Mouse (Mus musculus) induced T-regulatory cell, adult 2 months (primary cell): ENCODE data around the gene Npas2.

Source experiments
- DNase-seq: peaks from one replicate; pipeline ENCODE4 v3.0.0-alpha.2; 2012; ENCODE audit warnings: low read depth

Gene Npas2

GRCm38 (mm10) chr1:39192997-39193861 lies at the start of gene Npas2:
Npas2 (plus strand) TSS chr1:39193731.
- DNase-seq, result peak; percentile 46

- DNase-seq, result no peak
Observed at GRCm38 (mm10) chr1:39156778-39157177, 36.8 kb upstream of the Npas2 start.

GRCm38 (mm10) chr1:39160167-39160566 lies 33.4 kb upstream of the Npas2 start:
- DNase-seq, result no peak

GRCm38 (mm10) chr1:39163077-39163476 lies 30.5 kb upstream of the Npas2 start:
- no peak for DNase-seq

GRCm38 (mm10) chr1:39176690-39177089 lies 16.8 kb upstream of the Npas2 start:
- no peak for DNase-seq

GRCm38 (mm10) chr1:39177211-39177610 lies 16.3 kb upstream of the Npas2 start:
- DNase-seq, result no peak

GRCm38 (mm10) chr1:39179806-39180205 lies 13.7 kb upstream of the Npas2 start:
- no peak for DNase-seq

GRCm38 (mm10) chr1:39180517-39180916 lies 13.0 kb upstream of the Npas2 start:
- DNase-seq, result no peak

- DNase-seq, result no peak
Observed at GRCm38 (mm10) chr1:39181901-39182300, 11.6 kb upstream of the Npas2 start.

- DNase-seq, result no peak
Observed at GRCm38 (mm10) chr1:39185833-39186232, 7.7 kb upstream of the Npas2 start.

GRCm38 (mm10) chr1:39186711-39187437 lies 6.7 kb upstream of the Npas2 start:
- DNase-seq, result no peak

- DNase-seq, result no peak
Observed at GRCm38 (mm10) chr1:39191122-39191521, 2.4 kb upstream of the Npas2 start.

GRCm38 (mm10) chr1:39192460-39192996 lies 1.0 kb upstream of the Npas2 start:
- peak; percentile 52 for DNase-seq

GRCm38 (mm10) chr1:39193862-39194675 lies 538 bp downstream of the Npas2 start:
- peak; percentile 50 for DNase-seq

GRCm38 (mm10) chr1:39194959-39195358 lies 1.4 kb downstream of the Npas2 start:
- DNase-seq, result no peak

- no peak for DNase-seq
Observed at GRCm38 (mm10) chr1:39196126-39196525, 2.6 kb downstream of the Npas2 start.

GRCm38 (mm10) chr1:39196676-39197375 lies 3.3 kb downstream of the Npas2 start:
- peak; percentile 92 for DNase-seq

GRCm38 (mm10) chr1:39205021-39205420 lies 11.5 kb downstream of the Npas2 start:
- peak; percentile 67 for DNase-seq

- DNase-seq, result no peak
Observed at GRCm38 (mm10) chr1:39205697-39206096, 12.2 kb downstream of the Npas2 start.

- DNase-seq, result peak; percentile 77
Observed at GRCm38 (mm10) chr1:39206942-39207341, 13.4 kb downstream of the Npas2 start.

GRCm38 (mm10) chr1:39210928-39211327 lies 17.4 kb downstream of the Npas2 start:
- peak; percentile 30 for DNase-seq
